Mouse (Mus musculus): Measurements from ENCODE around the gene Elmo3. TPM values are rescaled to one million over a fixed set of nuclear protein-coding genes. Genes with fewer than 3 reads are reported as not detected.

Elmo3 gene
- total and polyA plus RNA-seq, 3 experiments: 0.72 to 1.4 (median 1.3) TPM

DNA sequence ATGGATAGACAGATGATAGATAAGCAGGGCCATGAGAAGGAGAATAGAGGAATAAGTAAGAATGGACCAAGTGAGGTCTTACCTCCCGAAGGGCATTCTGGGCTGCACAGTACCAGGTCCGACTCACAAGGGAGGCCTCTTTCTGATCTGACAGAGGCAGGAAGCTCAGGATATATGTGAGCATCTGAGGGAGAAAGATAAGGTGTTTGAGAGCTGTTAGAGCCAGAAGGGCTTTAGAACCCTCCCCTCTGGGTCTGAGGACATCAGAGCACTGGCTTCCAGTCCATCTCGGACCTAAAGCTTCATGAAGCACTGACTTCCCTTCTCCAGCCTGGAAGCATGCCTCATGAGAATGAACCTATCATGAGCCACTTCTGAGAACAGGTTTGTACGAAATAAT is 17.8 kb downstream of the Elmo3 start:
- H3K27me3 ChIP-seq (replicated peaks): no peaks in the 10 kb centered on the region
- H3K9ac ChIP-seq (ENCODE audit: insufficient read depth, low read depth): no peak overlapping the region
- peaks cover 3 to 21% of the 10 kb centered on the region in 2 experiments for H3K4me1 ChIP-seq (ENCODE audit: control insufficient read depth in 1 of 2, insufficient read depth in 2 of 2)
- TF ChIP-seq BHLHE40 (IDR thresholded peaks at IDR 0.05; ENCODE audit: low read depth, low read length): no peak
- TF ChIP-seq POLR2AphosphoS2 (IDR thresholded peaks at IDR 0.05; ENCODE audit: low read depth, low read length): no peak
- TF ChIP-seq CTCF (conservative IDR thresholded peaks at IDR 0.05 in 1 of 2, IDR thresholded peaks at IDR 0.05 in 1 of 2; ENCODE audit: low read depth in 2 of 2, low read length in 2 of 2): no peak
- TF ChIP-seq MYC (IDR thresholded peaks at IDR 0.05; ENCODE audit: low read depth, low read length): no peak
- TF ChIP-seq NELFE (IDR thresholded peaks at IDR 0.05; ENCODE audit: low read depth, low read length): no peak
- TF ChIP-seq ETS1 (conservative IDR thresholded peaks at IDR 0.05; ENCODE audit: low read depth, low read length): no peak
- no peak for TF ChIP-seq CHD2 (IDR thresholded peaks at IDR 0.05; ENCODE audit: low read length)
- TF ChIP-seq IRF4 (IDR thresholded peaks at IDR 0.05; ENCODE audit: low read depth, low read length): no peak
- TF ChIP-seq PAX5 (IDR thresholded peaks at IDR 0.05; ENCODE audit: low read length): no peak
- no peak for TF ChIP-seq SMC3 (IDR thresholded peaks at IDR 0.05; ENCODE audit: low read depth, low read length)
- no peak for TF ChIP-seq UBTF (IDR thresholded peaks at IDR 0.05; ENCODE audit: low read depth, low read length)
- H3K4me2 ChIP-seq (ENCODE audit: insufficient read depth, low read depth, poor library complexity, severe bottlenecking): no peak overlapping the region
- H3K27ac ChIP-seq (ENCODE audit: insufficient read depth, low read depth): no peak overlapping the region
- H3K4me3 ChIP-seq (replicated peaks in 1 of 3; ENCODE audit: low read depth in 2 of 3, low read length in 2 of 3, poor library complexity in 1 of 3): no peak overlapping the region
- in situ Hi-C loops (cut with MboI; ENCODE audit: low pct_ligation_motif_present, low pct_unique_long_range_greater_than_20kb, low sequenced_read_pairs): no loop called here
- H3K36me3 ChIP-seq (replicated peaks in 1 of 2; ENCODE audit: control insufficient read depth in 1 of 2, insufficient read depth in 1 of 2, low read length in 1 of 2): peaks cover 23 to 47% of the 10 kb centered on the region in 2 experiments
- DNase-seq (ENCODE audit: extremely low read depth): no peak
- H3K79me2 ChIP-seq (replicated peaks; ENCODE audit: control insufficient read depth, extremely low read depth, insufficient read depth, poor library complexity, severe bottlenecking): peaks cover 14% of the 10 kb centered on the region
- no peaks in the 10 kb centered on the region for H3K9me3 ChIP-seq (replicated peaks; ENCODE audit: low read length)
- dilution Hi-C loops (cut with MboI; ENCODE audit: extremely low pct_ligation_motif_present, extremely low pct_unique_long_range_greater_than_20kb, low sequenced_read_pairs): no loop called here

DNA sequence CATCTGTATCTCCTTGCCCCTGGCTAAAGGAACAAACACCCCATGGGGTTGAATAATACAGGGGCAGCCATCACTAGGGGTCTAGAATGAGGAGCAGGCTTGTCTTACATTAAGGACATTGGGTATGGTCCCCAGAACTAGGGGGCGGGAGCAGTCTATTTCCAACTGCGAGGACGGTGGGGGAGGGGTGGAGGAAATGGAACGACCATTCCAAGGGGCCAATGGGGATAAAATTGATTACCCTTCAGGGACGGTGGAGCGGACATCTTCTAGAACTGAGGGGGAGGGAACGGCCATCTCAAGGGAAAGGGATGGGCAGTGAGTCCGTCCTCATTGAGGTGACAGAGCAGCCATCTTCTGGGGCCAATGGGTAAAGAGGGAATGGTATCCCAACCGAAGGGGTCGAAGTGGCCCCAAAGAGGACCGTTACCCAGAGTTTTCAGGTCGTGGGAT is 20.3 kb downstream of the Elmo3 start:
- Histone ChIP-seq H3K27ac (ENCODE audit: insufficient read depth, low read depth) (peak overlapping the region; percentile 11; the same call in 1 of the 2 replicates), H3K4me1 (ENCODE audit: control insufficient read depth in 1 of 2, insufficient read depth in 2 of 2) (peaks cover 3 to 22% of the 10 kb centered on the region in 2 experiments), H3K4me3 (replicated peaks in 1 of 3; ENCODE audit: low read depth in 2 of 3, low read length in 2 of 3, poor library complexity in 1 of 3) (peak overlapping the region; percentile 75 to 95 (median 84)), H3K9ac (ENCODE audit: insufficient read depth, low read depth) (peak overlapping the region; percentile 75), H3K27me3 (replicated peaks) (no peaks in the 10 kb centered on the region), H3K36me3 (replicated peaks in 1 of 2; ENCODE audit: control insufficient read depth in 1 of 2, insufficient read depth in 1 of 2, low read length in 1 of 2) (peaks cover 42 to 50% of the 10 kb centered on the region in 2 experiments), H3K4me2 (ENCODE audit: insufficient read depth, low read depth, poor library complexity, severe bottlenecking) (peak overlapping the region; percentile 85), H3K79me2 (replicated peaks; ENCODE audit: control insufficient read depth, extremely low read depth, insufficient read depth, poor library complexity, severe bottlenecking) (peaks cover 14% of the 10 kb centered on the region), H3K9me3 (replicated peaks; ENCODE audit: low read length) (no peaks in the 10 kb centered on the region)
- DNase-seq (ENCODE audit: extremely low read depth): peak; percentile 27
- TF ChIP-seq CHD2 (IDR thresholded peaks at IDR 0.05; ENCODE audit: low read length): peak; percentile 71; the same call in 1 of the 2 replicates
- no peak for TF ChIP-seq NELFE (IDR thresholded peaks at IDR 0.05; ENCODE audit: low read depth, low read length)
- in situ Hi-C loops (cut with MboI; ENCODE audit: low pct_ligation_motif_present, low pct_unique_long_range_greater_than_20kb, low sequenced_read_pairs) (no loop called here), dilution Hi-C loops (cut with MboI; ENCODE audit: extremely low pct_ligation_motif_present, extremely low pct_unique_long_range_greater_than_20kb, low sequenced_read_pairs) (no loop called here)

DNA sequence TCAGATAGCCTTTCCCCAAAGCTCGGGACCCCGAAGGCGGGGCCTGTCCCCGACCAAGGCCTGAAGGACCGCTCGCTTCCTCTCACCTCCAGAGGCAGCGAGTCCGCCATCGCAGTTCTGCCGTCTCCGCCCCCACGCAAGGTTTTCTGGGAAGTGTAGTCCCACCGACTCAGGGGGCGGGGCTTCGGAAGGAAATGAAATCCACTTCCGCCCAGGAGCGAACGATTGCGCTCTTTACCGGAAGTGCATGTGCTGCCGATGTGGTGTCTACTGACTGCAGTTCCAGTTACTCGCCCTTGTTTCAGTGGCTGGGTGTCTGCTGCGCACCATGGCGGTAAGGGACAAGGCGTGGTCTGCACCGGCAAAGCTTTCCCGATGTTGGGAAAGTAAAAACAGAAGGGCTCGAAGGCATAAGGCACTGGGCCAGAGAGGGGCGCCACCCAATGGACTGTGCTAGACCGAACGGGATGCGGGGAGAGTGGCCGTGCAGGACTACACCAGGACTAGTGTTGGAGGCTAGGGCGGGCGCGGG is 20.8 kb downstream of the Elmo3 start, which contains the start of the genes Lrrc29 and Tmem208:
TSS of gene Lrrc29 (minus strand) at position 138 of the 532 bp plus-strand sequence.
TSS of gene Tmem208 (plus strand) at position 214 of the 532 bp plus-strand sequence.
- Histone ChIP-seq H3K27me3 (replicated peaks) (no peaks in the 10 kb centered on the region), H3K9ac (ENCODE audit: insufficient read depth, low read depth) (peak within 1 kb of the TSS; percentile 84), H3K27ac (ENCODE audit: insufficient read depth, low read depth) (peak within 1 kb of the TSS; percentile 58), H3K9me3 (replicated peaks; ENCODE audit: low read length) (no peaks in the 10 kb centered on the region), H3K4me1 (ENCODE audit: control insufficient read depth in 1 of 2, insufficient read depth in 2 of 2) (peaks cover 3 to 22% of the 10 kb centered on the region in 2 experiments), H3K4me2 (ENCODE audit: insufficient read depth, low read depth, poor library complexity, severe bottlenecking) (peak within 1 kb of the TSS; percentile 85), H3K36me3 (replicated peaks in 1 of 2; ENCODE audit: control insufficient read depth in 1 of 2, insufficient read depth in 1 of 2, low read length in 1 of 2) (peaks cover 43 to 55% of the 10 kb centered on the region in 2 experiments), H3K4me3 (replicated peaks in 1 of 3; ENCODE audit: low read depth in 2 of 3, low read length in 2 of 3, poor library complexity in 1 of 3) (peak within 1 kb of the TSS; percentile 75 to 95 (median 84)), H3K79me2 (replicated peaks; ENCODE audit: control insufficient read depth, extremely low read depth, insufficient read depth, poor library complexity, severe bottlenecking) (peaks cover 14% of the 10 kb centered on the region)
- in situ Hi-C loops (cut with MboI; ENCODE audit: low pct_ligation_motif_present, low pct_unique_long_range_greater_than_20kb, low sequenced_read_pairs) (no loop called here), dilution Hi-C loops (cut with MboI; ENCODE audit: extremely low pct_ligation_motif_present, extremely low pct_unique_long_range_greater_than_20kb, low sequenced_read_pairs) (no loop called here)
- DNase-seq (ENCODE audit: extremely low read depth): peak; percentile 98
- TF ChIP-seq CHD1 (IDR thresholded peaks at IDR 0.05; ENCODE audit: low read depth, low read length): no peak
- peak; percentile 96 for TF ChIP-seq TCF12 (IDR thresholded peaks at IDR 0.05; ENCODE audit: low read depth, low read length)
- peak; percentile 88 for TF ChIP-seq TBP (conservative IDR thresholded peaks at IDR 0.05; ENCODE audit: low read depth, low read length)
- no peak for TF ChIP-seq MAZ (IDR thresholded peaks at IDR 0.05; ENCODE audit: low read depth, low read length)
- no peak for TF ChIP-seq PAX5 (IDR thresholded peaks at IDR 0.05; ENCODE audit: low read length)
- TF ChIP-seq ZMIZ1 (IDR thresholded peaks at IDR 0.05; ENCODE audit: low read depth, low read length): peak; percentile 51; the same call in 1 of the 2 replicates
- peak; percentile 97 for TF ChIP-seq ELF1 (IDR thresholded peaks at IDR 0.05; ENCODE audit: low read depth, low read length)
- no peak; the same call in 1 of the 2 replicates for TF ChIP-seq CHD2 (IDR thresholded peaks at IDR 0.05; ENCODE audit: low read length)
- peak; percentile 97 for TF ChIP-seq POLR2A (IDR thresholded peaks at IDR 0.05; ENCODE audit: low read depth, low read length)
- TF ChIP-seq MYC (IDR thresholded peaks at IDR 0.05; ENCODE audit: low read depth, low read length): peak; percentile 80
- TF ChIP-seq POLR2AphosphoS2 (IDR thresholded peaks at IDR 0.05; ENCODE audit: low read depth, low read length): peak; percentile 85; the same call in 1 of the 2 replicates
- TF ChIP-seq KAT2A (IDR thresholded peaks at IDR 0.05; ENCODE audit: insufficient replicate concordance, low read length): peak; percentile 94
- TF ChIP-seq MXI1 (IDR thresholded peaks at IDR 0.05; ENCODE audit: low read depth, low read length): peak; percentile 74
- TF ChIP-seq JUND (conservative IDR thresholded peaks at IDR 0.05; ENCODE audit: low read depth, low read length): no peak
- no peak for TF ChIP-seq EP300 (IDR thresholded peaks at IDR 0.05; ENCODE audit: low read length)
- no peak for TF ChIP-seq ETS1 (conservative IDR thresholded peaks at IDR 0.05; ENCODE audit: low read depth, low read length)
- TF ChIP-seq CTCF (conservative IDR thresholded peaks at IDR 0.05 in 1 of 2, IDR thresholded peaks at IDR 0.05 in 1 of 2; ENCODE audit: low read depth in 2 of 2, low read length in 2 of 2): peak in 1 of 2 experiments; percentile 64; a peak in 2 of 4 replicates
- TF ChIP-seq RCOR1 (conservative IDR thresholded peaks at IDR 0.05; ENCODE audit: low read depth, low read length): no peak
- TF ChIP-seq ZKSCAN1 (IDR thresholded peaks at IDR 0.05; ENCODE audit: borderline replicate concordance, low read depth, low read length): no peak

Data from CH12.LX (cell line).